Mouse (Mus musculus) adrenal gland, postnatal 36 days (tissue): ENCODE data around the gene Zfp748. TPM values are rescaled to one million over a fixed set of nuclear protein-coding genes. Genes with fewer than 3 reads are reported as not detected.
A peak's percentile ranks its signal among the peaks of the same experiment; 100 is the strongest.

ENCODE experiments used
- DNase-seq, 2 experiments: peaks; one replicate each; pipeline ENCODE4 v3.0.0; 2021; ENCODE audit warnings: mixed read lengths in 1 of 2
- long read RNA-seq, 2 experiments: library from polyadenylated mRNA; stranded (forward); transcript quantifications; one replicate each; pipeline ENCODE4 v2.0.0; 2021; ENCODE audit warnings: borderline sequencing depth in 2 of 2
- total RNA-seq, 2 experiments: library from RNA; stranded (reverse); gene quantifications; 2 replicates each; pipeline ENCODE4 v1.2.3; 2021

Gene Zfp748
- 10 to 100 TPM in 1 of 2 experiments, 1 to 10 TPM in 1; 8.3 to 10.2 TPM for total RNA-seq
- long read RNA-seq, experiment 1, partial matches to known transcripts: 1 of 3 reads
- long read RNA-seq, experiment 1, other reads (novel, unspliced or antisense): 0 of 3 reads
- long read RNA-seq, experiment 2, partial matches to known transcripts: 0 of 1 reads
- long read RNA-seq, experiment 2, other reads (novel, unspliced or antisense): 0 of 1 reads

DNA sequence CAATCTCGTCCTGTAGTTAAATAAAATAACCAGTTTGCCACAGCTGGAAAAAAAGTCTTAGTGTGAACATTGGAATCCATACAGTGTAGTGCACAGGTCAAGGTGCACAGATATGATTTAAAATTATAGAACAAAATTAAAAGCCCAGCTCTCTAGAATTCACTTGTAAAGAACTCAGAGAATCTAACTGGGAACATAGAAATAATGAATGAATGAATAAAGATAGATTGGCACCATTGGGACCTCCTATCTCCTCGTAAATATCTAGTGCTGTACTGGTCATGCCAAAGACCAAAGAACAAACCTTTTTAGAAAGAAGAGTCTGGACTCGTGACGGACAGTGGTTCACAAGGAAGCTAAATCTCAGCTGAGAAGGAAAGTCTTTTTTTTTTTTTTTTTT is at the start of gene Zfp748:
Gene Zfp748 (minus strand): TSS at position 101 of the 400 bp plus-strand sequence.
- DNase-seq: no peak

DNA sequence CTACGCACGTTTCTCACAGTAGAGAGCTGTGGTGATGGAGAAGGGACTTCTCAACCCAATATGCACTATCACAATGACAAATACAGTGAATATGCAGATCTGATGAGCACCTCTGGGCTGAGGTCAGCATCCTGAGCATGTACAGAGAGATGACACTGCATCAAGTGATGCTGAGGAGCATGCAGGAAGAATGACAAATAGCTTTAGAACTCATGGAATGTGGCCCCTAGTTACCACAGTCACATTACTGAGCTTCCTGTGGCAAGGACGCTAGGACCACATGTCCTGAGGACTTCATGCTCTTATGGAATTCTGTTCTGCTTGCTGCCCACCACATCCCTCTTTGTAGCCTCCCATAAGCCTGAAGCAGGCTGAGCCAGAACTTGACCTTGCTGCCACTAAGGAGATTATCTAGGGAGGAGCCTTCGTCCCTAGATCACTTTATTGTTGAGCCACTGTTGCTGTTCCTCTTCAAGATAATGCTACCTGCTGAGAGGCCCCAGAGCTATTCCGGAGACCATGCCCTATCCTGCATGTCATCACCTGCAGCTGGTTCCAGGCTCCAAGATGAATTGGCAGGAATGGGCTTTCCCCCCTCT is 19.1 kb upstream of the Zfp748 start:
- DNase-seq: no peak

DNA sequence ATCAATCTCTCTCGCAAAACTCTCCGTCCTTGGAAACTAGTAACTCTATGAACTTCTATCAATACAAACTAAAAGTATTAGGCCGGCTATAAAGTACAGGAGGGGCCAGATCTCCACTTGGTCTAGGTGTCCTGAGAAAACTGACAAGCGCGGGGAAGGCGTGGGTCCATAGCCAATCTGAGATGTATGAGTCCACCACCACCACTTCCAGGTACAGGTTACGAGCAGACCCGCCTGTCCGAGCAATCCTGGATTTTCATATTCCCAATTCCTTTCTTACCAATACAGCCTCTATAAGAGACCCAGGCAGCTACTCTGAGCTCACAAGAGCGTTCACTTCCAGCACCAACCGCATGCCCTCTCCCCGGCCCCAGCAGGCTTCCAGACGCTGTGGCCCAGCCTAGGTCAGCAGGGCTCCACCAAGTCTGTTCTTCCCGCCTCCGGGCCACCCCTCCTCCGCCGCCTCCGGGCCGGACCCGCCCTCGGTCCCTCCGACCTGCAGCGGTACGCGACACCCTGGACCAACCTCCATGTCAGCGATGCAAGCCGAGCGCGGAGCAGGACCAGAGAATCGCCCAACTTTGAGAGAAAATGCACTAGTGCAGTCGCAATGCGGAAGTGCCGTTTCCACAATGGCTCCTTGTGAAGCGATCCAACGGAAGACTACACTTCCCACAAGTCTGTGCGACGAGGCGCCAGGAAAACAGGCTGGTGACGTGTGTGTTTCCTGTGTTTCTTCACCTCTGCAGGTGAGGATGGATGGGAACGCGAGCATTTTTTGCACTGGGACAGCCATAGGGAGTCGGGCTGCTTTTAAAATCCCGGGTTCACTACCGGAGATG is 904 bp downstream of the Zfp748 start:
- peak; percentile 84 to 87 for DNase-seq

DNA sequence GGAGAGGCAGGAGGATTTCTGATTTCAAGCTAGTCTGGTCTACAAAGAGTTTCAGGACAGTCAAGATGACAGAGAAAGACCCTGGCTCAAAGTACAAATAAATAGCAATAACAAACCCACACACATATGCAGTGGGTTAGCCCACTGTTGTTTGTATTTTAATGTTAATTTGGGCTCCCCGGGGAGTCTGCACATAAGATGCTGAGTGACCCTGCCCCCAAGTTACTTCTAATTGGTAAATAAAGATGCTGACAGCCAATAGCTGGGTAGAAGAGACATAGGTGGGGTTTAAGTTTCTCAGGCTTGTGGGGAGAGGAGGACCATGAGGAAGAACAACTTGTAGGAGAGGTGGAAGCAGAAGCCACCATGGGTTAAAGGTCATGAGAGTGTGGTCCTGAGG is 7.7 kb downstream of the Zfp748 start:
- DNase-seq: no peak

DNA sequence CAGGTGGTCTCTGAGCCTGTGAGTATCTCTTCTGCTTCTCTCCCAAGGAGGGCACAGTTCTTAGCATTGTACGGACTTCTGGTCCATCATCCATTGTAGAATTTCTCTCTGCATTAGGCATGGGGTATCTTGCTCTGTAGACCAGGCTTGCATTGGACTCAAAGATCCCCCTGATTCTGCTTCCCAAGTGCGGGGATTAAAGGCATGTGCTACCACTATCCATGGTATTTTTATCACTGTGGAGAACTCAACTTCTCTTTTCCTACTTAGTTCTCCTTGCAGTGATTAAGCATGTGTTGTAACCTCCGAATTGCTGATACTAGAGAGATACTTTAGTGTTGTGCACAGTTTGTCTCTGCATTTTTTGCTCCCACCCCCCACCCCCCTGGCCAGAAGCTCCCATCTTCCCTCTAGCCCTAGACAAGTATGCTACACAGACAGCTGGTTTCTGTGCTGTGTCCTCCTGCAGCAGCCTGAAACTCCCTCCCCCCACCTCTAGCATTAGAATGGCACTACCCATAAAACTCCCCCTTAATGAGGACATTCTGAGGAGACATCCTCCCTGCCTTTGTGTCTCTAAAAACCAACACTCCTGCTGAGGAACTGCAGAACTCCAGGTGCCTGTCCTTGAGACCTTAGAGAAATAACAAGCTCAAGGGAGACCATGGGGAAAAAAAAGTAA is 26.4 kb downstream of the Zfp748 start:
- no peak for DNase-seq

DNA sequence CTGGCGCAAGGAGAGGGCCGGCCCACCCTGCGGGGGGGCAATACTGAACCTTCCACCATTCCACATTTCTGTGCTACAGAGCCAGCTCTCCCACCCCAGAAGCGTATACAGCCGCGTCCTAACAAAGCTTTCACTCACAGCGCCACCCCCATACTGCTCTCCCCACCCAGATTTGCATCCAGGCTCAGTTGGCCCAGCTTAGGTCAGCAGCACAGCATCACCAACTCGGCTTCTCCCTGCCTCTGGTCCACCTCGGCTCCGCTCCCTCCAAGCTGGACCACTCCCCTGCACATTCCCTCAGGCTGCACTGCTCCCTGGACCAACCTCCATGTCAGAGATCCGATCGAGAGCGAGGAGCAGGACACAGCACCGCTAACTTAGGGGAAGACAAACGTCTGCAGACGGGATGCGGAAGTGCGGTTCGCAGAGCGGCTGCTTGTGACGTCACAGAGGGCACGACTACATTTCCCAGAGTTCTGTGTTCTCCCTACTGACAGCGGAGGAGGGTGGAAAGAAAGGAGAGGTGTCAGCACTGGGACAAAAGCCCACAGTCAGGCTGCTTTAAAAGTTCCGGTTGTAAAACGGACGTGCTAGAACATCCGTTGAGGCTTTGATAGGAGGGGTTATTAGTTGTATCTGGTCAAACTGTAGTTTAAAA is 27.7 kb downstream of the Zfp748 start, which contains the start of the genes Gm26965 and Zfp87:
Gene Gm26965 (minus strand): TSS at position 399 of the 658 bp plus-strand sequence.
Gene Zfp87 (minus strand): TSS at position 425 of the 658 bp plus-strand sequence.
- DNase-seq: peak; percentile 94 to 95

DNA sequence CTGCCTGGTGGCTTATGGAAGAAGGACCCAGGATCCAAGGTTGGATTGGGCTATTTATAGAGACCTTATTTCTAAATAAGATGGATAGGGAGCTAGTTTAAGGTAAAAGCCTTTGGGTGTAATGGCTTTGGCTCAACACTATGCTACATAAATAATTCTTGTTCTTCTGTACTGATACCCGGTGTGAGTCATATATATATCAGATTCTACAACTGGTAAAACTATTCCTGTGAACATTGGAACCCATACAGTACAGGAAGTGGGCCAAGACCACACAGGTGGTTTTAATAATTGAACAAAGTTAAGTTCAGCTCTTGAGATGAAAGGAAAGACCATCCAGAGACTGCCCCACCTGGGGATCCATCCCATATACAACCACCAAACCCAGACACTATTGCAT is 52.7 kb downstream of the Zfp748 start:
- DNase-seq: no peak

DNA sequence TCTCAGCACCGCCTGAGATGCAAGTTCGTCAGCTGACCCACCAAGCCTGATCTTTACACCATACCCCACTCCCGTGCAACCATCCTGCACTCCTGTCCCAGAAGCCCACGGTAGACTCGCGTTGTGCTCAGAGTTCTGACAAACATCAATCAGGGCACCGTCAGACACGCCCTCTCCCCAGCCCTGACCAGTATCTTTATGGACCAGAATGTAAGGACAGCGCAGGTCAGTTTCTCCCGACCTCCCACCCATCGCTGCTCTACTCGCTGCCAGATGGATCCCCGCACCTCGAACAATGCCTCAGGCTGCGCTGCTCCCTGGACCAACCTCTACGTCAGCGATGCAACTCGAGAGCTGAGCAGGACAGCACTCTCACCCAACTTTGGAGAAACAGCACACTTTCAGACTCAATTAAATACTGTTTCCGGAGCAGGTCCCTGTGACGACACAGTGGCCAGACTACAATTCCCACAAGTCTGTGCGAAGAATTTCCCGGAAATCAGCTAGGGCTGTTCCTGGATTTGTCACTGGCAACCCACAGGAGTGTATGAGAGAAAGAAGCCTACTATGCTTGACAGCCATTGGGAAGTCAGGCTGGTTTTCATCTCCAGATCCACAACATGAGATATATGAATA is 53.4 kb downstream of the Zfp748 start, which contains the start of gene Zfp58:
Gene Zfp58 (minus strand): TSS at position 472 of the 636 bp plus-strand sequence.
- peak; percentile 82 to 87 for DNase-seq

DNA sequence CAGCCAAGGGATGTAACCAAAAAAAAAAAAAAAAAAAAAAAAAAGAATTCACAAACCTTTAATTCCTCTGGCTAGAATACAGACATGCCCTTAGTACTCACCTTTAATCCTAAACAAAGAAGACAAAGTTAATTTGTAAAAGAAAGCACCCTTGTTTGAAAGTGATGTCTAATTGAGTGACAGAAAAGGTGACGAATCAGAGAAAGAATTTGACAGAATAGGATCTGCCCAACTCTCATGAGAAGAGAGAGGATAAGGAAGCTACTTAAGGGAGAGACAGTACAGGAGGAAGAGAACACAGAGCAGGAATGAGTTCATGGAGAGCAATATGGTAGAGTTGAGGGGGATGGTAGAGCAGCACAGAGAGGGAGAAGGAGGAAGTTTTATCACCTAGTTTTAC is 58.0 kb downstream of the Zfp748 start:
- no peak for DNase-seq

Other genes with a start within 250 kb of the Zfp748 start
- 1 to 10 TPM; 2.4 to 3.7 TPM for gene Zfp457, start 247.3 kb downstream of the Zfp748 start, total RNA-seq
- gene Zfp595, start 221.3 kb downstream of the Zfp748 start, total RNA-seq: 1 to 10 TPM; 4.1 to 4.6 TPM
- 1 to 10 TPM; 1.3 to 2.5 TPM for gene Gm28044, start 193.3 kb downstream of the Zfp748 start, total RNA-seq
- gene Zfp953, start 193.2 kb downstream of the Zfp748 start, total RNA-seq: 1 to 10 TPM; 2.2 to 2.8 TPM
- gene Gm28041, start 178.1 kb downstream of the Zfp748 start, total RNA-seq: 1 to 10 TPM; 2.4 to 3.0 TPM
- 1 to 10 TPM; 1.3 to 1.7 TPM for gene Zfp456, start 178.0 kb downstream of the Zfp748 start, total RNA-seq
- 1 to 10 TPM; 4.5 to 4.8 TPM for gene Zfp429, start 154.0 kb downstream of the Zfp748 start, total RNA-seq
- gene Zfp459, start 132.4 kb downstream of the Zfp748 start, total RNA-seq: 1 to 10 TPM in 1 of 2 experiments, under 1 TPM in 1; 0.79 to 1.7 TPM
- gene Zfp874a, start 102.2 kb downstream of the Zfp748 start, total RNA-seq: 10 to 100 TPM; 18.1 to 19.9 TPM
- gene Zfp874b, start 69.6 kb downstream of the Zfp748 start, total RNA-seq: 10 to 100 TPM; 17.1 to 20.0 TPM
- gene Zfp58, start 53.3 kb downstream of the Zfp748 start, total RNA-seq: 10 to 100 TPM in 1 of 2 experiments, 1 to 10 TPM in 1; 7.9 to 10.5 TPM
- not detected for gene Gm26965, start 27.7 kb downstream of the Zfp748 start, total RNA-seq
- gene Zfp87, start 27.7 kb downstream of the Zfp748 start, total RNA-seq: 10 to 100 TPM; 22.0 to 23.3 TPM
- 1 to 10 TPM; 7.5 to 7.7 TPM for gene Zfp729b, start 55.9 kb upstream of the Zfp748 start, total RNA-seq
- 1 to 10 TPM; 1.0 to 1.9 TPM for gene Gm49345, start 83.9 kb upstream of the Zfp748 start, total RNA-seq
- gene Zfp729a, start 84.0 kb upstream of the Zfp748 start, total RNA-seq: 1 to 10 TPM; 5.8 to 7.5 TPM
- 10 to 100 TPM in 1 of 2 experiments, 1 to 10 TPM in 1; 9.9 to 10.7 TPM for gene Zfp738, start 133.2 kb upstream of the Zfp748 start, total RNA-seq
- 10 to 100 TPM in 1 of 2 experiments, 1 to 10 TPM in 1; 8.2 to 12.0 TPM for gene Zfp65, start 175.3 kb upstream of the Zfp748 start, total RNA-seq
- gene Zfp85, start 201.4 kb upstream of the Zfp748 start, total RNA-seq: 1 to 10 TPM; 3.7 to 4.2 TPM
- gene Zfp493, start 225.9 kb upstream of the Zfp748 start, total RNA-seq: 1 to 10 TPM; 1.7 to 3.5 TPM